Mouse (Mus musculus) brain, embryonic 14.5 days (tissue): Measurements from ENCODE around the gene 1700020D05Rik. TPM values are rescaled to one million over a fixed set of nuclear protein-coding genes. Genes with fewer than 3 reads are reported as not detected.

Source experiments
- DNase-seq: peaks from one replicate; pipeline ENCODE4 v3.0.0-alpha.2; 2011; ENCODE audit warnings: low read depth
- CTCF ChIP-seq: fragments of 200-500 bp; IDR thresholded peaks from 2 replicates; pipeline ENCODE4 v1.5.1; 2012; ENCODE audit warnings: inconsistent platforms, mild to moderate bottlenecking, moderate library complexity, borderline replicate concordance; ENCODE audit not compliant: insufficient read depth, insufficient read length; ENCODE audit errors: extremely low read depth
- POLR2A ChIP-seq: fragments of 200-500 bp; IDR thresholded peaks from 2 replicates; pipeline ENCODE4 v1.6.1; 2012; ENCODE audit warnings: mild to moderate bottlenecking, inconsistent platforms, borderline replicate concordance; ENCODE audit not compliant: poor library complexity, insufficient read depth, insufficient read length, severe bottlenecking; ENCODE audit errors: extremely low read depth
- polyA plus RNA-seq: library from polyadenylated mRNA; depleted of rRNA; stranded (reverse); fragments of >200 nt; gene quantifications from 2 replicates; pipeline ENCODE4 v1.2.3, GENCODE M21; 2012; rRNA removed

Gene 1700020D05Rik
- polyA plus RNA-seq, 1 experiment: 4.7 TPM

GRCm38 (mm10) chr19:5456241-5456921 is 47.2 kb downstream of the 1700020D05Rik start:
- peak; percentile 16 for DNase-seq
- TF ChIP-seq CTCF (no peak), POLR2A (no peak)

GRCm38 (mm10) chr19:5455568-5455967 is 48.0 kb downstream of the 1700020D05Rik start:
- DNase-seq: peak; percentile 19
- TF ChIP-seq POLR2A: no peak
- TF ChIP-seq CTCF: no peak

- no peak for DNase-seq
These were observed 48.5 kb downstream of the 1700020D05Rik start for GRCm38 (mm10) chr19:5455037-5455436.

More at GRCm38 (mm10) chr19:5455037-5455436, 48.5 kb downstream of the 1700020D05Rik start:
- no peak for TF ChIP-seq CTCF
- no peak for TF ChIP-seq POLR2A

Other genes starting within 250 kb of the 1700020D05Rik start
- 50.2 and 71.6 TPM in 2 replicates for gene Pacs1, start 230.7 kb downstream of the 1700020D05Rik start, polyA plus RNA-seq
- gene Sf3b2, start 208.3 kb downstream of the 1700020D05Rik start, polyA plus RNA-seq: 178 and 192 TPM in 2 replicates
- 45.5 and 55.4 TPM in 2 replicates for gene Gal3st3, start 205.5 kb downstream of the 1700020D05Rik start, polyA plus RNA-seq
- gene Catsper1, start 168.0 kb downstream of the 1700020D05Rik start, polyA plus RNA-seq: not detected in 2 replicates
- 1.3 and 1.6 TPM in 2 replicates for gene Cst6, start 154.2 kb downstream of the 1700020D05Rik start, polyA plus RNA-seq
- gene Eif1ad, start 137.0 kb downstream of the 1700020D05Rik start, polyA plus RNA-seq: 37.2 and 38.4 TPM in 2 replicates
- gene Banf1, start 136.6 kb downstream of the 1700020D05Rik start, polyA plus RNA-seq: 181 and 258 TPM in 2 replicates
- 40.9 and 65.0 TPM in 2 replicates for gene Sart1, start 115.1 kb downstream of the 1700020D05Rik start, polyA plus RNA-seq
- 0.04 and 0.20 TPM in 2 replicates for gene Tsga10ip, start 101.3 kb downstream of the 1700020D05Rik start, polyA plus RNA-seq
- gene Drap1, start 78.8 kb downstream of the 1700020D05Rik start, polyA plus RNA-seq: 224 and 257 TPM in 2 replicates
- gene AI837181, start 78.6 kb downstream of the 1700020D05Rik start, polyA plus RNA-seq: 86.4 and 106 TPM in 2 replicates
- not detected in 2 replicates for gene Fosl1, start 56.2 kb downstream of the 1700020D05Rik start, polyA plus RNA-seq
- gene Ccdc85b, start 45.9 kb downstream of the 1700020D05Rik start, polyA plus RNA-seq: 9.6 and 12.1 TPM in 2 replicates
- 179 and 266 TPM in 2 replicates for gene Fibp, start 43.2 kb downstream of the 1700020D05Rik start, polyA plus RNA-seq
- 2.9 and 3.7 TPM in 2 replicates for gene Ctsw, start 35.3 kb downstream of the 1700020D05Rik start, polyA plus RNA-seq
- 47.7 and 58.5 TPM in 2 replicates for gene Efemp2, start 29.8 kb downstream of the 1700020D05Rik start, polyA plus RNA-seq
- gene Mus81, start 15.4 kb downstream of the 1700020D05Rik start, polyA plus RNA-seq: 46.4 and 73.2 TPM in 2 replicates
- gene Cfl1, start 13.3 kb downstream of the 1700020D05Rik start, polyA plus RNA-seq: 1,637 and 1,665 TPM in 2 replicates
- 92.3 and 123 TPM in 2 replicates for gene Snx32, start 6.8 kb upstream of the 1700020D05Rik start, polyA plus RNA-seq
- 0.31 and 0.42 TPM in 2 replicates for gene Ovol1, start 56.9 kb upstream of the 1700020D05Rik start, polyA plus RNA-seq
- gene Ap5b1, start 64.2 kb upstream of the 1700020D05Rik start, polyA plus RNA-seq: 2.6 and 4.5 TPM in 2 replicates
- 62.0 and 111 TPM in 2 replicates for gene Rnaseh2c, start 98.1 kb upstream of the 1700020D05Rik start, polyA plus RNA-seq
- 163 and 181 TPM in 2 replicates for gene Kat5, start 106.5 kb upstream of the 1700020D05Rik start, polyA plus RNA-seq
- 44.7 and 47.0 TPM in 2 replicates for gene Rela, start 133.7 kb upstream of the 1700020D05Rik start, polyA plus RNA-seq
- 30.8 and 32.5 TPM in 2 replicates for gene Sipa1, start 159.9 kb upstream of the 1700020D05Rik start, polyA plus RNA-seq
- 21.6 and 22.9 TPM in 2 replicates for gene Map3k11, start 185.0 kb upstream of the 1700020D05Rik start, polyA plus RNA-seq
- gene Pcnx3, start 185.1 kb upstream of the 1700020D05Rik start, polyA plus RNA-seq: 95.9 and 120 TPM in 2 replicates
- gene Kcnk7, start 200.6 kb upstream of the 1700020D05Rik start, polyA plus RNA-seq: 0.13 TPM in 1 of 2 replicates, not detected in the other
- gene Ehbp1l1, start 222.5 kb upstream of the 1700020D05Rik start, polyA plus RNA-seq: 18.3 and 20.4 TPM in 2 replicates
- gene Fam89b, start 225.9 kb upstream of the 1700020D05Rik start, polyA plus RNA-seq: 258 and 404 TPM in 2 replicates
- 52.1 and 70.3 TPM in 2 replicates for gene Ltbp3, start 237.1 kb upstream of the 1700020D05Rik start, polyA plus RNA-seq